Mouse (Mus musculus) neural tube, embryonic 15.5 days (tissue): Measurements from ENCODE around the gene Mtcp1. TPM values are rescaled to one million over a fixed set of nuclear protein-coding genes. Genes with fewer than 3 reads are reported as not detected.

Experiments
- ATAC-seq: fragments of 200-750 bp; cut with Nextera tagmentation; 2 replicates; pipeline ENCODE4 v1.8.0; 2017; ENCODE audit warnings: mild to moderate bottlenecking, moderate TSS enrichment, moderate library complexity; ENCODE audit not compliant: low FRiP score
- H3K27ac ChIP-seq: fragments of 300-500 bp; sonication (generic); replicated peaks from 2 replicates; pipeline ENCODE4 v1.5.1; 2015; ENCODE audit warnings: mild to moderate bottlenecking, inconsistent platforms
- H3K27me3 ChIP-seq: fragments of 300-500 bp; sonication (generic); replicated peaks from 2 replicates; pipeline ENCODE4 v1.6.1; 2015; ENCODE audit warnings: inconsistent platforms
- H3K36me3 ChIP-seq: fragments of 300-500 bp; sonication (generic); 2 replicates; pipeline ENCODE4 v1.6.1; 2015; ENCODE audit warnings: inconsistent platforms
- H3K4me1 ChIP-seq: fragments of 300-500 bp; sonication (generic); 2 replicates; pipeline ENCODE4 v1.6.1; 2015; ENCODE audit warnings: inconsistent platforms
- H3K4me2 ChIP-seq: fragments of 300-500 bp; sonication (generic); 2 replicates; pipeline ENCODE4 v1.6.1; 2015; ENCODE audit warnings: inconsistent platforms, mild to moderate bottlenecking, moderate library complexity
- H3K4me3 ChIP-seq: fragments of 300-500 bp; sonication (generic); replicated peaks from 2 replicates; pipeline ENCODE4 v1.5.1; 2015; ENCODE audit warnings: mild to moderate bottlenecking, inconsistent platforms
- H3K9ac ChIP-seq: fragments of 300-500 bp; sonication (generic); replicated peaks from 2 replicates; pipeline ENCODE4 v1.6.1; 2015; ENCODE audit warnings: mild to moderate bottlenecking, inconsistent platforms
- H3K9me3 ChIP-seq: fragments of 300-500 bp; sonication (generic); replicated peaks from 2 replicates; pipeline ENCODE4 v1.6.1; 2016; ENCODE audit warnings: inconsistent platforms
- WGBS: fragments of 180-500 bp; shearing (Covaris S2); methylation state at CpG from one replicate; pipeline ENCODE4 v1.1.7; 2015; ENCODE audit warnings: mixed read lengths; 5-methylcytosine and 5-hydroxymethylcytosine counted together
- polyA plus RNA-seq: library from polyadenylated mRNA; unstranded; fragments of >200 nt; fragmentation: Nextera tagmentation; extraction: Ambion mirVana; gene quantifications from 2 replicates; pipeline ENCODE4 v1.2.1, GENCODE M21; 2015

The Mtcp1 gene
- polyA plus RNA-seq: 5.7 and 5.8 TPM in 2 replicates

DNA sequence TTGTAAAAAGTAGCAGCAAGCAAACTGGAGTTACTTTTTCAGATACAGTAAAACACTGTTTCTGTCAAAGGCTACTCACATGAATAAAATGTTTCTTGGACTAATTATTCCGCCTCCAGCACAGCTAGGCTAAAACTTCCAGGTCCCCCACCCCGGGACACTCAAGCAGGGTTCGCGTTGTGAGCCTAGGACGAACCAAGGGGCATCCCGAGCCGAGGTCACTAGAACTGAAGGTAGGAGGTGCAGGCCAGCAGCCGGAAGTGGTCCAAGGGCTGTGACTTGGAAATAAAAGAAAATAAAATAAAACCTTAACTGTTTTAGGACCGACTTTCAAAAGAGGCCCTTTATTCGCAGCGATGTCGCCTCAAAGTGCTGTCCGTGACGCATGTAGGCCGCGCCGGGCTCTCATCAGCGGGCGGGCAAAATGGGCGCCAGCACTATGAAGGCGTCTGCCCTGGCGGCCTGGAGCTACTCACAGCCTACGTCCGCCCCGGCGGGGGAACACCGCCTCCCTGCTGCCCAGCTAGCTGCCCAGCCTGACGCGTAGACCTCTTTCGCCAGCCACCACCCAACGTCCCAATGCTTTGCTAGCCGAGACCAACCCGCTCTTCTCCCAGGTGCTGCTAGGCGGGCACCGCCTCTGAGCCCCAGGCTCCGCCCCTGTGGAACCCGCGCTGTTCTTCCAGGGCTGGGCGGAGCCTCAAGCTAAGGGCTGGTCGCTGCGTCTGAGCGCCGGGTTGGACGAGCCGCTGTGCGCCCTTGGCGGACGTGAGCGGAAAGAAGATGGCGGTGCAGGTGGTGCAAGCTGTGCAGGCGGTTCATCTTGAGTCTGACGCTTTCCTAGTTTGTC lies at the start of gene Mtcp1, which contains the start of the genes Cmc4 and Brcc3:
TSS of gene Mtcp1 (minus strand) at position 653 of the 850 bp plus-strand sequence.
TSS of gene Cmc4 (minus strand) at position 649 of the 850 bp plus-strand sequence.
TSS of gene Brcc3 (plus strand) at position 693 of the 850 bp plus-strand sequence.
- H3K27ac ChIP-seq: peak within 1 kb of the TSS; percentile 87
- ATAC-seq: peak; percentile 100
- H3K4me2 ChIP-seq: peak within 1 kb of the TSS; percentile 53
- no peaks in the 10 kb centered on the region for H3K27me3 ChIP-seq
- peak within 1 kb of the TSS; percentile 54 for H3K9ac ChIP-seq
- 0 out of 2 replicates have a peak, but pooled peaks cover 2% of the 10 kb centered on the region for H3K4me1 ChIP-seq
- no peaks in the 10 kb centered on the region for H3K36me3 ChIP-seq
- H3K9me3 ChIP-seq: no peaks in the 10 kb centered on the region
- peak within 1 kb of the TSS; percentile 54 for H3K4me3 ChIP-seq
- WGBS: 15% methylated on average over 50 of the region's 52 CpGs

DNA sequence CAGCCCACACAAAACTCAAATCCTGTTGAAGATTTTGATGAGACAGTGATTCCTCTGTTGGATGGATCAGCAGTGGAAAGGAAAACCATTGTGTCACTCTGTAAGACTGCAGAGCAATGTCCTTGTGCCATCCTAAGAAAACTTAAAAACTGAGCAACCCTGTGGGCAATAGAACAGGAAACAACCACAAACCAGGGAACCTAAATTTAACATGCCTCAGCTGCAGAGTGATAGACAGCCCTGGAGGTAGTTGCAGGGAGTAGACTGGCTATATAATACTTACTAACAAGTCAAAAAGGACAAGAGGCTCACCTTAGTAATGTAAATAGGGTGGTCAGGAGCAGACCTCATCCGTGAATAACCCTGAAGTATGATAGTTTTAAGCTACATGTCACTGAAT lies 38.2 kb upstream of the Mtcp1 start:
- Histone ChIP-seq H3K4me2 (no peak overlapping the region), H3K27ac (no peak overlapping the region), H3K9me3 (no peaks in the 10 kb centered on the region), H3K4me3 (no peak overlapping the region), H3K9ac (no peak overlapping the region), H3K27me3 (no peaks in the 10 kb centered on the region), H3K36me3 (peaks cover 14% of the 10 kb centered on the region; the same call in 1 of the 2 replicates), H3K4me1 (no peaks in the 10 kb centered on the region)
- WGBS: 90% methylated on average over 1 of the region's 1 CpGs
- no peak for ATAC-seq

GRCm38 (mm10) chrX:75409711-75410110 lies 6.7 kb downstream of the Mtcp1 start:
- 91% methylated on average over 1 of the region's 1 CpGs for WGBS

DNA sequence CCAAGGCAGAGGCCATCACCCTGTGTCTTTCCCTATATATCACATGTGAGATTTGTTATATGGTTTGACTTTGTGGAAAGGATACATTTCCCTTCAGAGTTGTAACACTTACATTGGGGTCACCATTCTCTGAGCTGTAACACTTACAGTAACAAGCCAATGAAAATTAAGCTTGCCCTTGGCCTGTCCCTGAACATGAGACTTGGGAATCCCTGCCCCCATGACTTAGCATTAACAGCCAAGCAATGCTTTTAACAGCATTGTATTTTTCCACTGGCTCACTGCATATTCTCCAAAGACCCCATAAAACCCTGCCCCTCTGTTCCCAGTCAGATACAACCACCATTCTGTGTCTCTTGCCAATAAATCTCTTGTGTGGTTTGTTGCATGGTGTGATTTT lies 13.0 kb downstream of the Mtcp1 start:
- no peak for ATAC-seq
- Histone ChIP-seq H3K27me3 (no peaks in the 10 kb centered on the region), H3K4me1 (no peaks in the 10 kb centered on the region), H3K4me3 (no peak overlapping the region), H3K27ac (no peak overlapping the region), H3K9me3 (no peaks in the 10 kb centered on the region), H3K9ac (no peak overlapping the region), H3K4me2 (no peak overlapping the region), H3K36me3 (no peaks in the 10 kb centered on the region)

More at GRCm38 (mm10) chrX:75409711-75410110, 6.7 kb downstream of the Mtcp1 start:
- Histone ChIP-seq H3K9ac (no peak overlapping the region), H3K36me3 (no peaks in the 10 kb centered on the region), H3K4me3 (no peak overlapping the region), H3K27ac (no peak overlapping the region), H3K9me3 (no peaks in the 10 kb centered on the region), H3K27me3 (no peaks in the 10 kb centered on the region), H3K4me1 (0 out of 2 replicates have a peak, but pooled peaks cover 2% of the 10 kb centered on the region), H3K4me2 (no peak overlapping the region)
- no peak for ATAC-seq

GRCm38 (mm10) chrX:75402668-75403067 lies 13.7 kb downstream of the Mtcp1 start:
- 90% methylated on average over 2 of the region's 2 CpGs for WGBS
- Histone ChIP-seq H3K4me2 (no peak overlapping the region), H3K9me3 (no peaks in the 10 kb centered on the region), H3K9ac (no peak overlapping the region), H3K36me3 (no peaks in the 10 kb centered on the region), H3K4me3 (no peak overlapping the region), H3K27ac (no peak overlapping the region), H3K4me1 (no peaks in the 10 kb centered on the region), H3K27me3 (no peaks in the 10 kb centered on the region)
- ATAC-seq: no peak

GRCm38 (mm10) chrX:75399471-75399870 lies 16.9 kb downstream of the Mtcp1 start:
- Histone ChIP-seq H3K4me1 (no peaks in the 10 kb centered on the region), H3K9ac (no peak overlapping the region), H3K27me3 (no peaks in the 10 kb centered on the region), H3K9me3 (no peaks in the 10 kb centered on the region), H3K4me3 (no peak overlapping the region), H3K27ac (no peak overlapping the region), H3K4me2 (no peak overlapping the region), H3K36me3 (0 out of 2 replicates have a peak, but pooled peaks cover 2% of the 10 kb centered on the region)
- no peak for ATAC-seq
- WGBS: 85% methylated on average over 1 of the region's 1 CpGs

- Histone ChIP-seq H3K4me2 (peak within 1 kb of the TSS; percentile 53), H3K4me1 (no peaks in the 10 kb centered on the region), H3K27ac (peak within 1 kb of the TSS; percentile 78), H3K27me3 (no peaks in the 10 kb centered on the region), H3K36me3 (no peaks in the 10 kb centered on the region), H3K9me3 (no peaks in the 10 kb centered on the region), H3K9ac (peak within 1 kb of the TSS; percentile 55), H3K4me3 (peak within 1 kb of the TSS; percentile 53)
- ATAC-seq: peak; percentile 98
- 15% methylated on average over 20 of the region's 25 CpGs for WGBS
Observed at GRCm38 (mm10) chrX:75382195-75382771, 34.1 kb downstream of the Mtcp1 start, which contains the start of the genes Fundc2 and F8. Gene Fundc2, plus strand, starts transcription at chrX:75382399. Gene F8, minus strand, starts transcription at chrX:75382615.

GRCm38 (mm10) chrX:75381699-75382098 lies 34.7 kb downstream of the Mtcp1 start:
- Histone ChIP-seq H3K4me2 (peak overlapping the region; percentile 53), H3K9ac (no peak overlapping the region), H3K4me1 (no peaks in the 10 kb centered on the region), H3K27ac (no peak overlapping the region), H3K36me3 (no peaks in the 10 kb centered on the region), H3K4me3 (peak overlapping the region; percentile 53), H3K27me3 (no peaks in the 10 kb centered on the region), H3K9me3 (no peaks in the 10 kb centered on the region)
- WGBS: 70% methylated on average over 5 of the region's 5 CpGs
- 0 out of 2 replicates have a peak, but pooled peaks have one; percentile 35 for ATAC-seq

DNA sequence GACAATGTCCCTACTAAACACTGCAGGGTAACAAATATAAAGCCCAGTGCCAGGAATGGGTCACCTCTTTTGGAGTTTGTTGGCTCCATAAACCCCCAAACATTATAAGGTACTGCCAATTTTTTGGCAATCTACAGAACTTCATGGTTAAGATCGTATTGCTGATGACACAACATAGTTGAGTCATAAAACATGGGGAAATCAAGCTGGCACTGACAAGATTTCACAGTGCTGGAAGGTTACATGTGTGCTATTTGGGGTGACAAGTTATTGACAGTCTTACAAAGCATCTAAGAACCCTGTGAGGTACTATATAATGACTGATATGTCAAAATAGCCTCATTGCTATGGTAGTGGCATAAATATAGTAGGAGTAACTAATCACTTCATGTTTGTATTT lies 35.2 kb downstream of the Mtcp1 start:
- H3K9ac ChIP-seq: no peak overlapping the region
- no peaks in the 10 kb centered on the region for H3K4me1 ChIP-seq
- H3K4me2 ChIP-seq: no peak overlapping the region
- WGBS: 81% methylated on average over 1 of the region's 1 CpGs
- H3K27ac ChIP-seq: no peak overlapping the region
- no peaks in the 10 kb centered on the region for H3K9me3 ChIP-seq
- H3K4me3 ChIP-seq: no peak overlapping the region
- H3K36me3 ChIP-seq: no peaks in the 10 kb centered on the region
- no peaks in the 10 kb centered on the region for H3K27me3 ChIP-seq
- ATAC-seq: no peak

- H3K4me1 ChIP-seq: no peaks in the 10 kb centered on the region
Observed at GRCm38 (mm10) chrX:75376815-75377214, 39.6 kb downstream of the Mtcp1 start.

GRCm38 (mm10) chrX:75372666-75373425 lies 43.5 kb downstream of the Mtcp1 start:
- H3K27ac ChIP-seq: no peak overlapping the region
- ATAC-seq: no peak
- H3K4me2 ChIP-seq: no peak overlapping the region
- H3K36me3 ChIP-seq: no peaks in the 10 kb centered on the region
- H3K9ac ChIP-seq: no peak overlapping the region
- H3K27me3 ChIP-seq: no peaks in the 10 kb centered on the region
- H3K4me1 ChIP-seq: no peaks in the 10 kb centered on the region
- 85% methylated on average over 2 of the region's 2 CpGs for WGBS
- H3K9me3 ChIP-seq: no peaks in the 10 kb centered on the region
- H3K4me3 ChIP-seq: no peak overlapping the region

More at GRCm38 (mm10) chrX:75376815-75377214, 39.6 kb downstream of the Mtcp1 start:
- Histone ChIP-seq H3K9me3 (no peaks in the 10 kb centered on the region), H3K4me3 (no peak overlapping the region), H3K36me3 (no peaks in the 10 kb centered on the region), H3K9ac (no peak overlapping the region), H3K27me3 (no peaks in the 10 kb centered on the region), H3K4me2 (no peak overlapping the region), H3K27ac (no peak overlapping the region)
- ATAC-seq: no peak
